Mouse (Mus musculus) Patski (cell line): ENCODE results near the gene Msh5. TPM values are rescaled to one million over a fixed set of nuclear protein-coding genes. Genes with fewer than 3 reads are reported as not detected.
"Not testable (repeated sequence)": the region's sequence is repeated elsewhere in the genome, so short reads cannot be mapped to it uniquely, and the experiment has no call there.

Source experiments
- ATAC-seq: fragments of 100-300 bp; one replicate; pipeline ENCODE4 v1.8.0; 2021
- CTCF ChIA-PET: fragments of 350-600 bp; sonication (Branson Sonifier 250); formaldehyde crosslinking; loops from one replicate; lab custom pipeline; 2022; ENCODE audit warnings: inconsistent platforms; lab: Charles Lee
- POLR2A ChIA-PET: fragments of 350-600 bp; sonication (Branson Sonifier 250); formaldehyde crosslinking; loops from one replicate; lab custom pipeline; 2022; ENCODE audit warnings: antibody characterized with exemption, inconsistent platforms; lab: Charles Lee
- DNase-seq: peaks from one replicate; pipeline ENCODE4 v3.0.0-alpha.2; 2011; ENCODE audit warnings: low read depth, low spot score
- H3K27me3 ChIP-seq: fragments of 371-371 bp; one replicate; pipeline ENCODE4 v1.5.1; 2021
- CTCF ChIP-seq: fragments of 100-300 bp; IDR thresholded peaks from one replicate; pipeline ENCODE4 v1.5.1; 2021
- in situ Hi-C: fragments of 300-500 bp; cut with MboI; formaldehyde crosslinking; loops from 3 replicates; pipeline ENCODE4 v1.11.1; 2018; ENCODE audit warnings: low pct_unique_long_range_greater_than_20kb, mixed read lengths
- polyA plus RNA-seq: library from polyadenylated mRNA; unstranded; gene quantifications from one replicate; pipeline ENCODE4 v1.2.3, GENCODE M21; 2021

The Msh5 gene
- polyA plus RNA-seq, 1 experiment from 2014 or later: 2.9 TPM

GRCm38 (mm10) chr17:35048932-35049440, 2.4 kb upstream of the Msh5 start:
- no peak for DNase-seq
- ChIA-PET CTCF (interaction anchor here (0.6 to 1.9 kb wide), 3 partner anchors 19 to 40 kb away, joined by 3 to 6 read pairs (median 3); no protein-coding TSS in a partner anchor), POLR2A (interaction anchor here (1.2 kb wide), 1 partner anchor 10 kb away, joined by 4 read pairs; the partner anchor contains the start of gene Ddah2)
- H3K27me3 ChIP-seq: no peaks in the 10 kb centered on the region
- ATAC-seq: no peak
- in situ Hi-C loops: no loop called here
- TF ChIP-seq CTCF: no peak

- DNase-seq: no peak
- in situ Hi-C loops: no loop called here
- no peaks in the 10 kb centered on the region for H3K27me3 ChIP-seq
- no peak for TF ChIP-seq CTCF
- ATAC-seq: no peak
- POLR2A ChIA-PET: interaction anchor here (0.8 to 1.4 kb wide), 4 partner anchors 10 to 78 kb away, joined by 3 to 9 read pairs (median 4); partner anchors contain the start of genes D17H6S53E and Ddah2
- CTCF ChIA-PET: interaction anchor here (1.9 kb wide), 1 partner anchor 27 kb away, joined by 6 read pairs; no protein-coding TSS in a partner anchor
These were observed 1.8 kb upstream of the Msh5 start for GRCm38 (mm10) chr17:35048149-35048931.

- H3K27me3 ChIP-seq: no peaks in the 10 kb centered on the region
- in situ Hi-C loops: no loop called here
- ATAC-seq (no peak), DNase-seq (no peak)
- ChIA-PET CTCF (interaction anchor here (1.9 kb wide), 1 partner anchor 26 kb away, joined by 6 read pairs; no protein-coding TSS in a partner anchor), POLR2A (interaction anchor here (0.6 to 1.4 kb wide), 5 partner anchors 11 to 79 kb away, joined by 3 to 9 read pairs (median 3); partner anchors contain the start of genes D17H6S53E and Ddah2)
- TF ChIP-seq CTCF: no peak
These were observed 1.1 kb upstream of the Msh5 start for GRCm38 (mm10) chr17:35047688-35048087.

- peak; percentile 6 for ATAC-seq
- no peak for TF ChIP-seq CTCF
- ChIA-PET CTCF (interaction anchor here (1.4 kb wide), 1 partner anchor 16 kb away, joined by 4 read pairs; no protein-coding TSS in a partner anchor), POLR2A (interaction anchor here (0.6 kb wide), 1 partner anchor 18 kb away, joined by 3 read pairs; the partner anchor contains the start of gene Sapcd1)
- in situ Hi-C loops: no loop called here
- no peak for DNase-seq
- H3K27me3 ChIP-seq: no peaks in the 10 kb centered on the region
These were observed 501 bp downstream of the Msh5 start for GRCm38 (mm10) chr17:35045807-35046680.

- DNase-seq (no peak), ATAC-seq (no peak)
- in situ Hi-C loops: no loop called here
- POLR2A ChIA-PET: interaction anchor here (0.5 kb wide), 2 partner anchors 30 to 119 kb away, joined by 4 to 5 read pairs; no protein-coding TSS in a partner anchor
- TF ChIP-seq CTCF: no peak
- CTCF ChIA-PET: no interaction called here
- H3K27me3 ChIP-seq: no peaks in the 10 kb centered on the region
These were observed 1.4 kb downstream of the Msh5 start for GRCm38 (mm10) chr17:35044904-35045806.

GRCm38 (mm10) chr17:35043794-35044193, 2.8 kb downstream of the Msh5 start:
- CTCF ChIA-PET: interaction anchor here (0.7 kb wide), 1 partner anchor 15 kb away, joined by 3 read pairs; no protein-coding TSS in a partner anchor
- POLR2A ChIA-PET: no interaction called here
- H3K27me3 ChIP-seq: no peaks in the 10 kb centered on the region
- no peak for ATAC-seq
- TF ChIP-seq CTCF: no peak
- no peak for DNase-seq
- in situ Hi-C loops: no loop called here

GRCm38 (mm10) chr17:35039121-35039873, 7.2 kb downstream of the Msh5 start:
- no peak for DNase-seq
- ChIA-PET POLR2A (interaction anchor here (0.7 kb wide), 1 partner anchor 99 kb away, joined by 4 read pairs; no protein-coding TSS in a partner anchor), CTCF (interaction anchor here (1.4 to 2.1 kb wide), 2 partner anchors 10 to 19 kb away, joined by 4 to 8 read pairs; no protein-coding TSS in a partner anchor)
- in situ Hi-C loops: no loop called here
- peak; percentile 12 for ATAC-seq
- no peak for TF ChIP-seq CTCF
- no peaks in the 10 kb centered on the region for H3K27me3 ChIP-seq

- DNase-seq: no peak
- POLR2A ChIA-PET: no interaction called here
- no peaks in the 10 kb centered on the region for H3K27me3 ChIP-seq
- no peak for TF ChIP-seq CTCF
- in situ Hi-C loops: loop anchor here (5.0 kb wide), 1 partner anchor 52 kb away; the partner anchor contains the start of genes Abhd16a and Ly6g6f
- CTCF ChIA-PET: interaction anchor here (1.1 to 1.6 kb wide), 2 partner anchors 14 to 79 kb away, joined by 3 read pairs; no protein-coding TSS in a partner anchor
- no peak for ATAC-seq
These were observed 11.6 kb downstream of the Msh5 start for GRCm38 (mm10) chr17:35034896-35035295.

- H3K27me3 ChIP-seq, CTCF ChIA-PET, ATAC-seq, DNase-seq, POLR2A ChIA-PET: not testable (repeated sequence)
- in situ Hi-C loops: loop anchor here (5.0 kb wide), 1 partner anchor 54 kb away; the partner anchor contains the start of genes Abhd16a and Ly6g6f
These were observed 12.8 kb downstream of the Msh5 start for GRCm38 (mm10) chr17:35033703-35034102.
